Mouse (Mus musculus) cerebellum, adult 9-10 months (tissue): ENCODE measurements around the gene Smpd2.

Experiments used
- DNase-seq: peaks from one replicate; pipeline ENCODE4 v3.0.0; 2022

Gene Smpd2

GRCm38 (mm10) chr10:41486506-41487170, 3.5 kb downstream of the Smpd2 start:
- DNase-seq: no peak

DNA sequence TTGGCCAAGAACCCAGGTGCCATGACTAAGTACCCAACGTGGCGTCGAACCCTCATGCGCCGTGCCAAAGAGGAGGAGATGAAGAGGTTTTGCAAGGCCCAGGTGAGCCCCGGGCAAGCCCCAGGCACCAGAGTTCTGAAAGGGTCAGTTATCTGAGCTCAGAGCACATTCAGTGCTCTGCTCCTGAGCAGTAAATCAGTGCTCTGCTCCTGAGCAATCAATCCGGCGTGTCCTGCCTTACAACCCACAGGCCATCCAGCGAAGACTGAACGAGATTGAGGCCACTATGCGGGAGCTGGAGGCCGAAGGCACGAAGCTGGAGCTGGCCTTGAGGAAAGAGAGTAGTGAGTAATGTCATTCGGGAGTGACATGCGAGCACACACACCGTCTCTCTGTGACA, 4.4 kb downstream of the Smpd2 start:
- DNase-seq: no peak

GRCm38 (mm10) chr10:41482446-41482845, 7.7 kb downstream of the Smpd2 start:
- peak; percentile 47 for DNase-seq

DNA sequence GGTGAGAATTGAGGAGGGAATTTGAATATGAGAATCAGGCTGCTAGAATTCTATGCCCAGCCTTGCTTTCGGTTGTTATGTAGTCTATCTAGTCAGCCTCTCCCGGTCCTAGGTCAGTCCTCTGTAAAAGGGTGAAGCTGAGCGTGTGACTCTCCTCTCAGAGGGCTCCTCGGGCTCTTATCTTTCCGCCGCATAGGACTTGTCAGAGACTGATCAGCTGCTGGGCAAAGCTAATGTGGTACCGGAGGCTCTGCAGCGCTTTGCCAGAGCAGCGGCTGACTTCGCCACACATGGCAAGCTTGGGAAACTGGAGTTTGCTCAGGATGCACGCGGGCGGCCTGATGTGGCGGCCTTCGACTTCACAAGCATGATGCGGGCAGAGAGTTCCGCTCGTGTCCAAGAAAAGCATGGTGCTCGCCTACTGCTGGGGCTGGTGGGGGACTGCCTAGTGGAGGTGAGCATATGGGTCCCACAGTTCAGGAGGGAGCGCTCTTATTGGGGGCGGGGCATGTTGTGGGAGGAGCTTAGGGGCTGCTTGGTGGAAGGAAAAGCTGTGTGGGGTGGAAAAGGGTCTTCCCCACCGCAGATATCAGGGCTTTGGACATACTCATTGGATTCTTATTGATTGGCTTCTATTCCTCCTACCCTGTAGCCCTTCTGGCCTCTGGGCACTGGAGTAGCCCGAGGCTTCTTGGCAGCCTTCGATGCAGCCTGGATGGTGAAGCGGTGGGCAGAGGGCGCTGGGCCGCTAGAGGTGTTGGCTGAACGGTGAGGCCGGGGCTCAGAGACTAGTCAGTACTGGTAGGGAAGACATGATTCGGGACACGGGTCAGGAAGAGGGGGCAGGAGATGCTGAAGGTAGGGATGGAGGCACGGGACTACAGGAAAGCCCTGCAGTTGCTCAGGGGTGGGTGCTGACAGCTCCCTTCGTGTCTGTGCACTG, 9.0 kb downstream of the Smpd2 start:
- no peak for DNase-seq

DNA sequence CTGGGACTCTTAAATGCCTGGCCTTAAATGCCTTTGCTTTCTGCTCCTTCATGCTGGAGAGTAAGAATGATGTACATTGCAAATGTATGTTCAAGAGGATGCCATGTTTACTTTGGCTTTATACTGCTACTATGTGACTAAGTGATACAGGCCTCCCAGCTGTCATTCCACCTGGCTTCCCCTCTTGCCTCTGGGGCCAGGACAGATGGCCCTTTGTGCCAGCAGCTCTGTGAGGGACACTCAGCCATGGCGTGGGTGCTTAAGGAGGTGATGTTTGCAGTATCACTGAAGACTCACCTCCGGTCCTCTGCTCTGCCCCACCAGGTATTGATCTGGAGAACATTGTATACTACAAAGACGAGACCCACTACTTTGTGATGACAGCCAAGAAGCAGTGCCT, 10.2 kb downstream of the Smpd2 start:
- no peak for DNase-seq

DNA sequence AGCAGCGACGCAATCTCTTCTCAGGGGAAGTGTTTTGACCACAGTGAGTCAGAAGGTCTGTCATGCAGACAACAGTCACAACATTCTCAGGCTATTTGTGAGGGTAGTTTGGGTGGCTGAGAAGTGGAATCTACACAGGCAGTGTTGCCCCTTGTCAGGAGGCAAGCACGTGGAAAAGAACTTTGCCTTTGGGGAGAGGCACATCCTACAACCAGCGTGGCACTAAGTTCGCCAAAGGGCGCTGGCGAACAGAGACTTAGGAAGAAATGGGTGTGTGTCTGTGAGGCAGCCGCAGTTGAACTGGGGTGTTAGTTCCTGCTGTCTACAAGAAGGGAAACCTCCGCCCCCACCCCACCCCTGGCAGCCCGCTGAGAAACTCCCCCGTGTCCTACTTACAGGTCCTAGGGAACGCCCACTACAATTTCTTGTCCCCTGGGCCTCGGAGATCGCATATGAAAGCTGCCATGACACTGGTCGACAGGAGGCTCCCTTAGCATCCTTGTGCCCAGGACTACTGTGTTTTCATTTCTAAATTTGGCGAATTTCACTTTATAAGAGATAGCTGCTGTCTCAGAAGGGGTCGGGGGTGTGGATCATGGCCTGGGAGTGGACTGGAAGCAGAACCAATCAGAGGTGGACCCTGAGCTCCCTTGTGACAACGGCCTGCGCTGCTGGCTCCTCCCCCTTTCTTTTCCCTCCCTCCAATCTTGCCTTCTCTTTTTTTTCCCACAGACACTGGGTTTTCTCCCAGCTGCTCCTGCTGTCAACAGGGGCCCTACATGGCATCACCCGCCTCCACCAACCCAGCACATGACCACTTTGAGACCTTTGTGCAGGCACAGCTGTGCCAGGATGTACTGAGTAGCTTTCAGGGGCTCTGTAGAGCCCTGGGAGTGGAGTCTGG, 12.6 kb downstream of the Smpd2 start:
- DNase-seq: peak; percentile 36

GRCm38 (mm10) chr10:41477018-41477277, 13.2 kb downstream of the Smpd2 start:
- no peak for DNase-seq

DNA sequence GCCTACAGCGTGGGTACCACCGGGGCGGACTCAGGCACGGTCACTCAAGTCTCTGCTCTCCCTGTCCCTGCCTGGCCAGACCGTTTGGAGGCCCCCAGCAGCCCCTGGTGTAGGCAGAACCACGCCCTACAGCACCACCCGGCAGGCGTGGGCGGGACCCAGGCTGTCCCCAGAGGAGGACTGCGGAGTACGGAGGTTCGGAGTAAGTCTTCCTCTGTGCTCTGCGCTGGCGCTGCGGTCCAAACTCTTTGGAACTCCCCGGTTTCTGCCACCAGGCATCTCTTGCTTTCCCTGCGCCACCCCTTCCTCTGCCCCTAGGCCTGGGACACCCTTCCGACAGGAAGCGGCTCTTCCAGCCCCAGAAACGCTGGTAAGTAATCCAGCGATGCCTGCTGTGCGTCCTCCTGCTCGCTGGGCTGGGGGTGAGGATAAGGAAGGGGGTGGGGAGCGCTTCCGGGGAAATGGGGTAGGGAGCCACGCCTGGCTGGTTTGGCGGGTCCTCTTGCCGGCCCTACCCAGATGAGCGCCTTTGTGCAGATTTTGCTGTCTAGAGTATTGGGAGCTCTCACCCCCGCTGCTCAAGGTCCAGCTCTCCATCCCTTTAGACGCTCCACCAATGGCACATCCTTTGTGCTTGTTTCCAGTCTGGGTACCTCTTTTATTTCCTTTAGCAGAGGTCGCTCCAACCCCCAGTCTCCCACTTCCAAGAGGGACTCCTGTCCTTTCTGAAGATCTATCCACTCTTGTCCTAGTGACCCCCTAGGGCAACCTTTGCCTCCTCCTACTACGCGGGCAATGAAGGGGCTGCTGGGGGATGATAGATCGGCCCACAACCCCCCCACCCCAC, 13.8 kb downstream of the Smpd2 start, which contains the start of gene Mical1:
Gene Mical1 (plus strand): TSS at position 144 of the 847 bp plus-strand sequence.
- no peak for DNase-seq

DNA sequence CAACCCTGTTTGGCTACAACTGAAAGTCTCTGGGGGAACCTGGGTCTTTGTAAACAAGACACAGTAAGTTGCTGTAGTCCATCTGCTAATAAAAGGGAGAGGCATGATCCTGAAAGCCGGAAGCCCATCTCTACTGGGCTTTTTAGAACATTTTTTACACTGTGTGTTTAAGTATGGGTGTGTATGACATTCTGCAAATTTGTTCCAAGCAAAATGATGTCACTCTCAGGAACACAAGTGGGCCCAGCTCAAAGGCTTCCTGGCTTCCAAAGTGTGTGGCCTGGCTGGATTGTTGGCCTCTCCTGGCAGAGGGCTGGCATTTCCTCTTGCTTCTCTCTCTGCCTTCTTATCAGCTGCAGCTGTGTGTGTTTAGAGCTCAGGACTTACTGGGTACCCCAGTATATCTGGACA, 15.2 kb downstream of the Smpd2 start:
- DNase-seq: no peak

- no peak for DNase-seq
These were observed 16.2 kb downstream of the Smpd2 start for GRCm38 (mm10) chr10:41473782-41474468.

DNA sequence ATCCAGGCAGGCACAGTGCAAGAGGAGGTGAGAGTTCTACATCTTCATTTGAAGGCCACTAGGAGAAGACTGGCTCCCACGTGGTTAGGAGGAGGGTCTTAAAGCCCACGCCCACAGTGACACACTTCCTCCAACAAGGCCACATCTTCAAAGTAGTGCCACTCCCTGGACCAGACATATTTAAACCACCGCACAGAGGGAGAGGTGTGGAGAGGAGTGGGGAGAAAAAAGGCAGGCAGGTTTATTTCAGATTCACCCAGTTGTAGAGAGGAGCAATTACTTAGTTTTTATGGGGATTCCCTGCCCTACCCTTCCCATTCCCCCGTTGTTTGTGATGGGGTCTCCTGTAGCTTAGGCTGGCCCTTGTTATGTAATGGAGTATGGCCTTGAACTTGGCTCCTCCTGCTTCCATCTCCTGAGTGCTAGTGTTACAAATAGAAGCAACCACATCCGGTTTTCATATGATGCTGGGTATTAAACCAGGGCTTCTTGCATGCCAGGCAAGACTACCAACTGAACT, 17.1 kb downstream of the Smpd2 start:
- DNase-seq: no peak

- no peak for DNase-seq
These were observed 17.6 kb downstream of the Smpd2 start for GRCm38 (mm10) chr10:41472534-41472933.

GRCm38 (mm10) chr10:41470693-41471092, 19.5 kb downstream of the Smpd2 start:
- DNase-seq: no peak

DNA sequence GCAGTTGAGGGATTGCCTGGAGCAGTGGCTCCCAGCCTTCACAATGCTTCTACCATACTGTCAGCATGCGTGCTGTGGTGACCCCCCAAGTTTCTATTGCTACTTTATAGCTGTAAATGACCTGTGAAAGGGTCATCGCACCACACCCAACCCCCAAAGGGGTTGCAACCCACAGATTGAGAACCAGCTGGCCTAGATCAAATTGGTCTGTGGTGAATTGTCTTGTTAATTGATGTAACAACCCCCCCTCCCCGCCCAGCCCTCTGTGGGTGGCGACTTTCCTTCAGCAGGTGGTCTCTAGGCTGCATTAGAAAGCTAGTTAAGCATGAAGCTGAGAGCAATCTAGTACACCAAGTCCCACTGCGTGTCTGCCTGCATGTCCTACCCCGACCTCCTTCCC, 22.8 kb downstream of the Smpd2 start:
- DNase-seq: no peak

DNA sequence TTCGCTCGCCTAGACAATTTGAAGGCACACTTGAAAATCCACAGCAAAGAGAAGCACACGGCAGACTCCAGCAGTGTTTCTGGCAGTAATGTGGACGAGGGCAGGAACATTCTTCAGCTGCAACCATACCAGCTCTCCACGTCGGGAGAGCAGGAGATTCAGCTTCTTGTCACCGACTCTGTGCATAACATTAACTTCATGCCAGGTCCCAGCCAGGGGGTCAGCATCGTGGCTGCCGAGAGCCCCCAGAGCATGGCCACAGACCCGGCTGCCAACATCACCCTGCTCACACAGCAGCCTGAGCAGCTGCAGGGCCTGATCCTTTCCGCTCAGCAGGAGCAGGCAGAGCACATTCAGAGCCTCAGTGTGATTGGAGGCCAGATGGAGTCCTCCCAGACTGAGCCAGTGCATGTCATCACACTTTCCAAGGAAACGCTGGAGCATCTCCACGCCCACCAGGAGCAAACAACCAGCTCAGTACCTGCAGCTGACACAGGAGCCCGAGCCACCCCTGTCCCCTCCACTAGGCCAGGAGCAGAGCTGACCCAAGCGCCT, 25.7 kb downstream of the Smpd2 start:
- DNase-seq: no peak

GRCm38 (mm10) chr10:41461057-41461722, 29.0 kb downstream of the Smpd2 start:
- no peak for DNase-seq

DNA sequence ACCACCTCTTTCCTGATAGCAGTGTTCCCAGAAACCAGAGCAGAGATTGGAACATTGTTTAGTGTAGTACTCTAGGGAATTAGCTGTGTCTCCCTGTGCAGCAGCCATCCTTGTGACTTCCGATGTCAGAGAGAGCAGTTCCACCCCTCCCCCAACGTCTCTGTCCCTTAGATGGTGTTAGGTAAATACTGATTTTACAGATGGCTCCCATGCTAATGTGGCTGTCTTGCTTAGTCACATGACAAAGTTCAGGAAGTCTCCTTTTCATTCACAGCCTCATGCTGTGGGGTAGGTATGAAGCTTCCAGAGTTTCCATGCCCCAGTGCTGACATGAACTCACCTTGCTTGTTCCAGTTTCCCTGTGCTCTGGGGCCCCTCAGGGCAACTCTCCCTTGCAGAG, 29.7 kb downstream of the Smpd2 start:
- DNase-seq: no peak

- no peak for DNase-seq
These were observed 30.2 kb downstream of the Smpd2 start for GRCm38 (mm10) chr10:41459990-41460389.

- DNase-seq: no peak
These were observed 37.4 kb downstream of the Smpd2 start for GRCm38 (mm10) chr10:41452791-41453190.

DNA sequence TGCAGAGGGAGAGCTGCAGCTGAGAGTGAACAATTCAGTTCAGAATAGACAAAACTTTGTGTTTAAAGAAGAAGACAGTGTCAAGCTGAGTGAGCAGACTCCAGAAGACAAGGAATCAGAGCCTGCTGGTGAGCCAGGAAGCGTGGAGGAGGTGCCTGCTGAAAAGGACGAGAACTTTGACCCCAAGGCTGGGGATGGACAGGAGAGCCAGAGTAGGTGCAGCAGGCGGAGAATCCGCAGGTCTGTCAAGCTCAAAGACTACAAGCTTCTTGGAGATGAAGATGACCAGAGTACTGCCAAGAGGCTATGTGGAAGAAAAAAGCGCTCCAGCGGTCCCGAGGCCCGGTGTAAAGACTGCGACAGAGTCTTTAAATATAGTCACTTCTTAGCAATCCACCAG, 38.5 kb downstream of the Smpd2 start:
- peak; percentile 38 for DNase-seq
